Mouse (Mus musculus) ES-Bruce4 (cell line): Measurements from ENCODE around the gene Vps37d.

Experiments used
- EP300 ChIP-seq: IDR thresholded peaks from 2 replicates; pipeline ENCODE4 v1.6.1; 2011; ENCODE audit warnings: low read depth, low read length; ENCODE audit not compliant: insufficient read depth
- POLR2A ChIP-seq: IDR thresholded peaks from one replicate; pipeline ENCODE4 v1.8.1; 2011; ENCODE audit warnings: low read length; ENCODE audit not compliant: insufficient read depth

- TF ChIP-seq EP300 (no peak), POLR2A (no peak)
Measured at GRCm38 (mm10) chr5:135120753-135121152, 42.7 kb upstream of the Vps37d start.
